Mouse (Mus musculus) forelimb bud, embryonic 11.5 days (tissue): Measurements from ENCODE around the gene Nxnl2.

ENCODE experiments used
- DNase-seq: peaks from one replicate; pipeline ENCODE4 v3.0.0-alpha.2; 2012; ENCODE audit warnings: low read depth, low spot score

Nxnl2 gene

DNA sequence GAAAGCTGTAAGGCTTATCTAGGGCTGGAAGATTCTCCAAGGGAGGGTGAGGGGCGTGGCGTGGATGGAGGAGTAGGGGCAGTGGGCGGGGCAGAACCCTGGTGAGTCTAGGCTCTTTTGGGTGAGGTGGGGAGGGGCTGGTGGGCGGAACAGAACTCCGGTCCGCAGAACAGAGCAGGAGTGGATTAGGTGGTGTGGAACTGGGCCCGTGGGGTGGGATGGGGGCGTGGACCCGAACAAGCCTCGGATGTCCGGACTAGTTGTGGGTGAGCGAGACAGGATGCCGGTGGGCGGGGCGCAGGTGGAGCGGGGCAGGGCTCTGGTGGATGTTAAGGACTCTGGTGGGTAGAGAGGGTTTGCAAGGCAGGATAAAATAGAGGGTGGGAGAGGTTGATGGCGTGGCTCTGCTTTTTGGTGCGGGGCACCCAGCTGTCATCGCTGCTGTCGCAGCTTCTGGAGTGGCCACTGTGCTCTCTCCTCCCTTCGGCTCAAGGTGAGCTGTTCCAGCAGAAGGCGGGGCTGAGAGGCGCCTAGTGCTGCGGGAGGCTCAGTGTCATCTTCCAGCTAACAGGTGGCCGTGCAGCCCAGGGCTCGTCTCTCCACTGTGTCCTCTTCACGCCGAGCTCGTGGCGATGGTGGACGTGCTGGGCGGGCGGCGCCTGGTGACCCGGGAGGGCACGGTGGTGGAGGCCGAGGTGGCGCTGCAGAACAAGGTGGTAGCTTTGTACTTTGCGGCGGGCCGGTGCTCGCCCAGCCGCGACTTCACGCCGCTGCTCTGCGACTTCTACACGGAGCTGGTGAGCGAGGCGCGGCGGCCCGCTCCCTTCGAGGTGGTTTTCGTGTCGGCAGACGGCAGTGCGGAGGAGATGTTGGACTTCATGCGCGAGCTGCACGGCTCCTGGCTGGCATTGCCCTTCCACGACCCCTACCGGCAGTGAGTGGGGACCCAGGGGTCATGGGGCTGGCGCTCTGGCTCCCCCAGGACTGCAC, at the start of gene Nxnl2:
Gene Nxnl2 (plus strand): TSS at position 332 of the 990 bp plus-strand sequence.
- peak; percentile 46 for DNase-seq

DNA sequence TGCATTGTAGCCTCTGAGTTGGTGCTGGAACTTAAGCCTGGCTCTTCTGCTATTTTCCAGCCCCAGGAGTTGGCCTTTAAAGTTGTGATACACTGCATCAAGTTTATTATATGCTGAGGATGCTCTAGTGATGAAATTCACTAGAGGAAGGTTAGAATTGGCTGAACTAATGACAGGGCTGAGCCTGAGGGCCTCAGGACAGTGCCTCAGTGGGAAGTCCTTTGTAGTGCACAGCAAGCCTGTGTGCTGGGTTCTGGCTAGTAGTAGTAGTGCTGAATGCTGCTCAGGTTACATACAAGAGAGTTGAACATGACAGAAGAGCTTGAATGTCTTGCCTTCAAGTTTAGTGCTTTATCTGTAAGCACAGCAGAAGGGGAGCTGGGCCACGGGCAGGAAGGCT, 48.9 kb upstream of the Nxnl2 start:
- DNase-seq: no peak

DNA sequence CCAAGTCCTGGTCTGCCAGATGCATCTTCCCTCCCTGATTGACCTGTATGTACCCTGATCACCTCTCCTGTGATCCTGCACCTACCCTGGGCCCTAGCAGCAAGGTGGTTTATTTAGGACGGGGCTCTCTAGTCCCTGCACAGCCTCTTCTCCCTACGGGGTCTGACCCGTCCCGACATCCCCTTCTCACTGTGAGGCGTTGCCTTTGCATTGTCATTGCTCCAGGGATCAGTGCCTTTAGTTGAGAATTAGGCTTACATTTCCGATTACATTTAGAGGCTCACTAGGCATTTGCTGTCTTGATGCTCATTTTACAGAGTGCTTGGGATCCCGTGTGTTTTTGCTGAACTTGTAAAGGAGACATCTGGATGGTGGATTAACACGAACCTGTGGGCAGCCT, 48.1 kb upstream of the Nxnl2 start:
- DNase-seq: no peak

DNA sequence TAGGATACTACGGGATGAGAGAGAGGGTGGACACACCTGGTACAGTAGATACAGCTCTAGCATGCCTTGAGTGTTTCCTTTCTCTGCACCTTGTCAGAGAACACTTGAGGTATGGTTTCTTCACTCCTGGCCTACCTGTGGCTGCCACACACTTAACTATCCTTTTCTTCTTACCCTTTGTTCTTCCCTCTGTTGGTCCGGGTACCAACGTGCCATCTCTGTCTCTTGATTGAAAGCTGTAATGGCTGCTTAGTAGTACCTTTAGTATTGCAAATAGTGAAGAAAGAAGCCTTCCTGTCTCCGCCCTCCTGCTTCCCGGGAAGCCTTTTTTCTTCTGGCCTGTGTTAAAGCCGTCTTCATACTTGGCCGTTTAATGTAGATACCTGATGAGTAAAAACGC, 45.5 kb upstream of the Nxnl2 start:
- no peak for DNase-seq

DNA sequence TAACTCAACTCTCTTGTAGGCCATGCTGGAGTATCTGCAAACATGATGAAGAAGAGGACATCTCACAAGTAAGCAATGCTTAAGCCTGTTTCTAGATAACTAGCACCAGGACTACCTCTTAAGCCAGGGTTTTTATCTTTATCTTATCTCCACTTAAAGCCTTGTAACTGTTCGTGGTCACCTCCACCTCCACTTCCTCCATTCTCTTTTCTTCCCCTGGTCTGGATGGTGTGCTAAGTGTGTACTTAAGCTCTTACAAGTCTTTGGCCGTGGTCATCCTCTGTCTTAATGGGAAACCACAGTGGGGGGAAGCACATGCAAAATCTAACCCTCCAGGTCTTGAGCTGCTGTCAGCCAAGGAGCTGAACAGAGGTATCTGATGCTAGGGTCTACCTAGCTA, 42.9 kb upstream of the Nxnl2 start:
- DNase-seq: no peak

DNA sequence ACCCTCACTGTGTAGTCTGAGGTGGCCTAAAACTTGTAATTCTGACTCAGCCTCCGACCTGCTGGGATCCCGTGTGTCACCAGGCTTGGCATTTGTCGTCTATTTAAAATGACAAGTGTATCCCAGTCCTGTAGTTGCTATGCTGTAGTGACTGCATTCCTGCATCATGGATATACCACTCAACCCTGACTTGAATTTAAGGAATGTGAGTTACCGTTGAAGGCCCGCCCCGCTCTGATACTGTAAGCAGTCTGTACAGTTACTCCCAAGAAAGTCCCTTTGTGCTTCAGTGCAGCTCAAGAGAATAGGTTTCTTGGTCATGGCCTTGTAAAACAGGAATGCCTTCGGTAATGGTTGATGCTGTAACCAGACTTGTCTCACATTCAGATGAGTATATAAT, 42.4 kb upstream of the Nxnl2 start:
- DNase-seq: no peak

DNA sequence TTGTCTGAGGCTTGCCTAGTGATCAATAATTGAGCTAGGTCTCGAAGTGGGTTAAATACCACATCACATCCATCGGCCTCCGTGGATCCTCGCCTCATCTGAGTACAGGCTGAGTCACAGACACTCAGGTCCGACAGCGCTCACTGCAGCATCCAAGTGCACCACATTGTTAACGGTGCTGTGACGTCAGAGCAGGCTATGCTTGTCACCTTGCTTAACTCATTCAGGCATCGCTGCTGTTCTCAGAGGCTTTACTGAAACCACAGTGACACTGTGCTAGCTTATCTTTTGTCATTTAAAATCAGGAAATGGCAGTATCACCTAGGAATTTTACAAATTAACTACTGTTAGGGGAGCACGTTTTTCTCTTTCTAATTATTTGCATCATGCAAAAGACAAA, 39.6 kb upstream of the Nxnl2 start:
- no peak for DNase-seq

DNA sequence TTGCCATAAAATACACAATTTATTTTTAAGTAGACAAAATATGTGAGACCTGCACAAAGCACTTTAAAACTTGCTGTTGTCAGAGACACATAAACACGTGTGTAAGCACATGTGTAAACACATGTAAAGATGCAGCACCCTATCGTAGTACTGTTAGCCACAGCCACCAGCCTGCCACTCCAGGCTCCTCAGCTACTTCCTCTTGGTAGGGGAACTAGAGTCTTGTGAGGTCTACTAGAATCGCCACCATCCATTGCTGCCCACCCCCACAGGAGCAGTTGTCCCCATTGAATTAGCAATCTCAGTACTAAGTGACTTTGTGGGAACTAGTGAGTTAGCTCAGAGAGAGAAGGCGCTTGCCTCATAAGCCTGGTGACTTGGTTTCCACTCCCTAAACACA, 34.5 kb upstream of the Nxnl2 start:
- no peak for DNase-seq

DNA sequence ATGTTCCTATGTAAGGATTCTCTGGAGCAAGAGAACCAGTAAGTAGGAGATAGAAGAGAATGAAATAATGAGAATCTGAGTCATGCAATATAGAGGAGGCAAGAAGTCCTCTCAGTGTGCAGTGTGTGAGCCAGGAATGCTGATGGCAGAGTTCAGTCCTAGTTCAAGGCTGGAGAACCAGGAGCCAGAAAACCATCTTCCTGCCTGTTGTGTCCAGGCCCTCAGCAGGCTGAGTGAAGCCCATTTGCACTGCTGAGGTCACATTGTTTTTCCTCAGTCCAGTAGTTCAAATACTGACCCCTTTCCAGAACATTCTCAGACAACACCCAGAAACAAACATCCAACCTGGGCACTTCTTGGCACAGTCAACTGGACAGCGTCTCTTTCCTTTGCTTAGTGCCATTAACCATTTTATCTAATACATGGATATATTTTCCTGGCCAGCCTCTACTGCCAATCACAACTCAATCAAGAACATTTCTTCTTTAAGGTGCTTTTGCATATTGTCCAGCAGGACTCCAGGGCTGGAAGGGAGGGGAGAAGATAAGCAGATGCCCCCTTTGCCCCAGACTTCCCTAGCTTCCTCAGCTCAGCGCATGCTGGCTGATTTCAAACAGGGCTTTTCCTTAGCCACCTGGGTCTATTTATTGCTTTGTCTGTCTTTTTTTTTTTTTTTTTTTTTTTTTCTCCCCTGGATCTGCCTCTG, 33.7 kb upstream of the Nxnl2 start:
- DNase-seq: no peak

DNA sequence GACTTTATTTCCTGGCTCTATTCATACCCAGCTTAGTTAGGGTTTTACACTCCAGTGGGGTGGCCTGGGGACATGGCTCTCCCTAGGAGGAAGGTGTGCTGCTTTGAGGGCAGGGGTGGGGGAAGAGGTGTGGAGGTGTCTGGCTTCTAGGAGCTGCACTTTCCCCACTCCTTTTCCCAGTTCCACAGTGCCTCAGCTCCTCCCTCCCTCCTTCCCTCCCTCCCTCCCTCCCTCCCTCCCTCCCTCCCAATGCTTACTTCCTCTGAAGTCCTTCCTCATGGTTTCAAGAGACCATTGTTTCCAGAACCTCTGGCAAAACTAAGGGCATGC, 33.2 kb upstream of the Nxnl2 start:
- peak; percentile 33 for DNase-seq

DNA sequence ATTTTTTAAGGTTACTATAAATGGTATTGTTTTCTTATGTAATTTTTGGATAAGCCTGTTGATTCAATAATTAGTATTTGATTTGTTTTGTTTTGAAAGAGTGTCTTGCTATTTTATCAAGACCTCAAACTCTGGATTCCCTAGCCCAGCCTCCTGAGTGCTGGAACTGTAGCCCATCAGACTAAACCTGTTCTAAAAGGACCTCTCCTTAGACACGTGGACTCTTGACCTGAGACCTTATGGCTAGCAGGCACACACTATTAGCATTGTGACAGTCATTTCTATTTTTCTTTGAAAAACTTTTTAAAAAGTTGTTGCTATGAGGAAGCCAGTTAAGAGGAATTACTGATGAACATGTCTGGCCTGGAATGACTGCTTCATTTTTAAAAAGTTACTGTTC, 23.7 kb upstream of the Nxnl2 start:
- DNase-seq: no peak

DNA sequence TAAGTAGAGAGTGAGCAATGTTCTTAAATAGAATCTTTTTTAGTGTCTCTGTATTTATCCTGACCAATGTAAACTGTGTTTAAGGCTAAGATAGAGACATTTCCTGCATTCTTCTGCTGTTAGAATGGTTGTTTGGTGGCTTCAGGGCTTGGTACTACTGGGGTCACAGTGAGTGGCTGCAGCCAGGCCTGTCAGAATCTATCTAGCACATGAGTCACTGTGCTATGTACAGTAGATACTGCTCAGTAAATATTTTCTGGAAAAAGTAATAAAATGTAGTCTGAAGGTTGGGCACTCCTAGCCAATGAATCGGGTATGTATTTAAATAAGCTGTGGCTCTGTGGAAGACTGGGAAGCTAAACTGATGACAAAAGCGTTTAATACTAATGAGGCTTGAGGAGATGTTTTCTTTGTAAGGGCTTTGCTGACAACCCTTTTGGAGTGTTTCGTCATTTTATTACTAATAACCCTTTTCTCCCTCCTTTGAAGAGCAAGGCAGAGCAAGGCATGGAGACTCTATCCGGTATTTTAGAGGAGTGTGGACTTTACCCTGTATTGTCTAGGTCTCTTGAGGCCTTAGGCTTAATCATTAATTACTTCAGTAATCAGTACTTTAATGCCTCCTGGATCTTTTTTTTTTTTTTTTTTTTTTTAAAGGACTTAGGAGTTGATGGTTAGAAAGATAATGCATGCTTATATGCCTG, 17.7 kb upstream of the Nxnl2 start:
- no peak for DNase-seq

DNA sequence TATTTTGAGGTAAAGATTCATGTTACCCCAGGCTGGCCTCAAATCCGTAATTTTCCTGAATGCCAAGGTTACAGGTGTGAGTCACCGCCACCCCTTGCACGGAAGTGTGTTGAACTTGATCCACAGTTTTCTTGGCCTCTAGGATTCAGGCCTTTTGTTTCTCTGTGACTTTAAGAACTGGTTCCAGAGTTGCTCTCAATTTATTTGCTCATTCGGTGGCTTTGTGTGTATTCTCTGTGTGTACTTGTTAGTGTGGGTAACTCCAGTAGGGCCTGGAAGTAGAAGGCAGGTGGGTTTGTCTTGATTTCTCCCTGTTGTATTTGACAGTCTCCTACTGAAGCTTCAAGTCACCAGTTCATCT, 17.2 kb upstream of the Nxnl2 start:
- DNase-seq: no peak

DNA sequence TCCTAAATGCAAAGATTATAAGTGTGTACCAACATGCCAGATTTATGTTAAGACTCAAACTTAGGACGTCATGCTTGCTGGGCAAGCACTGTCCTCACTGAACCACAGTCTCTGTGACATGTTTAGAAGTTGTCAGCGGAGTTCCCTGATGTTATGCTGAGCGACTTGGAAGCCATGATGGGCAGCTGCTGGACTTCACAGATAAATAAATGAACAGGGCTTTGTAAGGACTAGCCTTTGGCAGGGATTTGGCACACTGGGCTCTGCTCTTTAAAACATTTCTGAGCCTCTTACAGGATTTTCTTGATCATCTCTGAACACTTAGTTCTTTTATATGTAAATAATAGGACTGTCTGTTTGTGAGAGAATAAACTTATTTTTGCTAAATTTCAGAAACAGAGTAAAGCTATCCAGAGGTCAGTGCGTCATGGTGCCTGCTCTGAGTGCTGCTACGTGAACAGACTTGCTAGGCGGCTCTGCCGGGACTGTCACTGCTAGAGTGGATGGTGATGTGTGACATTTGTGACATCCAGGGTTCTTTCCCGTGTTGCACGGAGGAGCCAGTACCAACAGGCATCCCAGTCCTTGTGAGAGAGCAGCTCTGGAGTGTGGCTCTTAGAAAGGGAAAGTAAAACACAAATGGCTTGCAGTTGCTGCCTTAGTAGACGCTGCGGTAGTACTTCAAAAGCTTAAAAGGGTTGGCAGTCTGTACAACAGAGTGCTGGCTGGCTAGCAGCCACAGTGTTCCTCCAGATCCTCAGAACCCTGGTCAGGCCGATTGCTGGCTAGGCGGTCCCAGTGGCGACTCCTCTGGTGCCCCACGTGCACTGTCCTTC, 15.4 kb upstream of the Nxnl2 start:
- DNase-seq: no peak

DNA sequence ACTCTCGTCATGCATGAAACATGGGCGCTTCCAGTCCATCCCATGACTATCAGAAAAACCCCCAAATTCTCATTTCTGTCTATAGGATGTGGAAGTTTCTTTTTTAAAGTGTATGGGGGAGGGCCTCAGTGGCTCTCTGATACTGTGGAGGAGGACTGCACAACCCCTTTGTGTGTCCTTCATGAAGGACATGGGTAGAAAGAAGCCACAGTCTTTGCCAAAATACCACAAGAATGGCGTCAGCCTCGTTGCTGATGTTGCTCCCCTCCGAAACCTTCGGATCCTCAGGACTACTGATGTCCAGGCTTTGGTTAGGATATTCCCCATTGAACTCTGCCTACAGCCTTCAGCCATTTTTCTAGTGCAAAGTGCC, 14.8 kb upstream of the Nxnl2 start:
- DNase-seq: no peak

DNA sequence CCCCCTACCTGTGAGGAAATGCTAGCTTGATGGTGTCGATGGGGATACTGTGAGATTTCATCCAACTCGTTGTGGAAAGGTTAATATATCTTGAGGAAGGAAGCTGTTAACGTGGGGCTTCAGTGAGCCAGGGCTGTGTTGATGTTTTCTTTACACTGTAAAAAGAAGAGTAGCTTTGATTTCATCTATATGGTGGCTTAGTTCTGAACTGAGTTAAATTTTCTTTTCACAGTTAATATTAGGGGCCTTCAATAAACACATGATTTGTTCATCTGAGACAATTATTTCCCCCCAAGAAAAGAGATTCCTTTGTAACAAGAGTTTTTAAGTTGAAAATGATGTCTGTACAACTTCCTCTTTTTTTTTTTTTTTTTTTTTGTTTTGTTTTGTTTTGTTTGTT, 13.5 kb upstream of the Nxnl2 start:
- no peak for DNase-seq

DNA sequence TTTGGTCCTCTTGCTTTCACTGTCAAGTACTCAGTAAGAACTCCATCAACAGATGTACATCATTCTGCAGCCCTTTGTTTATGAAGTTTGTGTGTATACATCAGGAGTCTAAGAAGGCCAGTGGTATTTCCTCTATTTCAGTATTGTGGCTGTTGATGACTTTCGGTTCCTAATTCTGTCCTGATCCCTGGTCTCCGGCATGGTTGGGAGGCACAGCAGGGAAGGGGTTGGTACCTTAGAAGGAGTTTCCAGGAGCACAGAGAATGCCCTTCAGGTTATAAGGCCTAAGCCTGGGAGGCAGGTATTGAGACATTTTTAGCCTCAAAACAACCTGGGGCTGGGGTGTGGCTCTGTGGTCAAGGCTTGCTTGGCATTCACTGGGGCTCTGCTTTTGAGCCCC, 9.2 kb upstream of the Nxnl2 start:
- DNase-seq: no peak

DNA sequence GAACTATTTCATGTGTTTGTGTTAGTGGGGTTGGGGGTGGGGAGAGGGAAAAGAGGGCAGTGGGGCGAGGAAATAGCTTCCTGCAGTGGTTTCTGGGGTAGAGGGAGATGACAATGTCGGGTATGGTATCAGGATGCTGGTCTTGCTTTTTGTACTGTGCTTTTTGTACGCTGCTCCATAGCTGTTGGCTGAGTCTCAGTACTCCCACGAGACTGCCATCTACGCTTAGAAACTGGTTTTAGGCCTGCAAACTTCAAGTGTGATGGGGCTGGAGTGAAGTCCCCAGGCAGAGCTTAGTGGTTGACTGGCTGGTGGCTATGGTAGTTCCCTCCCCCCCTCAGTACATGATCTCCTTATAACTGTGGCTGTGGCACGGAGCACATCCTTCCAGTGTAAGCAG, 8.6 kb upstream of the Nxnl2 start:
- DNase-seq: no peak

DNA sequence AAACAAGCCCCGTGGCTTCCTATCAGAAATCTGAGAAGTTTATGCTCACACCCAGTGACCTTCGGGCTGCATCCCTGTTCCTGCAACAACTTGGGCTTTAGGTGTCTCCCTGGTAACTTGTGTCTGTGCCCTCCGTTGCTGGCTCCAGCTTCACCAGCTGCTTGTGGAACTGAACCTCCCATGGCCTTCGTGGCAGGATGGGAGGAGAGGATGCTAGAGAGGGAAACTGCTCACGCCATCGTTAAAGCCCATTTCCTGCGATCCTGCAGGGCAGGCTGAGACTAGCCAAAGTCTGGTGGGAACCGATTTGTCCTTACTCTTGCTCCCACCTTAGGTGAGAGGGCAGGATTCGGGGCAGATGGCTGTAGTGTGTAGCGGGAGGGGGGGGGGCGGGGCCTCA, 4.1 kb upstream of the Nxnl2 start:
- DNase-seq: no peak

DNA sequence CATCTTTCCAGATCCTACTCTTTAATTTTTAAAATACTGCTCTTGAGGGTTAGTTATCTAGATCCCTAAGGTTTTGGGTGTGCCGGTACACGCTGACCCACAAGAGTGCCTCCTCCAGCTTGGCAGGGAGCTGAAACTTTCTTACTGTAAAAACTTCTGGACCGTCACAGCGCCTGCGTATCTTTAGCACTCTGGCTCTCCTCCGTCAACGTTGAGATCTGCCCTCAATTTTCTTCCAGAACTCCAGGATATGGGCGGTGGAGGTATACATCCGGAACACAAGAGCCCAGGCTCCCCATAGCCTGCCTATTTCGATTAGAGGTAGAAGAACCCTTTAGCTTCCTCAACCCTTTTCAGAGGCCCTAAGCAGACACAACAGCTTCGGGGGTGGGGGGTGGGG, 607 bp upstream of the Nxnl2 start:
- DNase-seq: no peak

DNA sequence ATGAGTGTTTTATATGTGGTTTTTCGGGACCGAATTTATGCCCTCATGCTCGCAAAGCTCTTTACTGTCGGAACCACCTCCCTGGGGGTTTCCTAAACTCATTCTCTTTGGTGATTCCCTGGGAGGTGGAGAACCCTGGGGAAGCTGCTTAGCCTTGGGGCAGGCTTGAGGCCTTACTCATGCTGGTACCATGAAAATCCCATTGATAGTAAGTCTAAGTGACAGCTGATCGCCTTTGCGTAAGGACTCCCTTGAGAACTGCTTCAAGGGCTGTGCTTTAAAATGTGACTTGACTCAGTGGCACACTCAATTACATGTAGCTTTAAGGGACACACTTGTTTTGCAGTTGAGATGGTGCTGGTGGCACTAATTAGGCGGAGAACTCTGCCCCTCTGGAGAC, 1.8 kb downstream of the Nxnl2 start:
- DNase-seq: no peak

DNA sequence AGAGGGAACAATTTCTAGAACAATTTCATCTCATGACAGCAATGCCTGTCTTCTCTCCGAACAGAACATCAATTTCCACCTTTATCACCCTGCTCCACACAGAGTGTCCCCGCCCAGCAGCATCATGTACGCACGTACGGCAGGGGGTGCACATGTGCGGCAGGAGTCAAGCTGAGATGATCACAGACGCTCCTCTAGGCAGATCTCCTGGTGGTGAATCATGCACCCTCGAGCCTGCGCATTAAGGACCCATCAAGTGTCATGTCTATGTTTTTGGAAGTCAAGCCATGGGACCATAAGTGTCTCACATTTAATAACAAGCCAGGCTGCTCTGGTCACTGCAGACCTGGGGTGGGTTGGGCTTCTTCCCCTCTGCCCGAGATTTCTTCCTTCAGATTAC, 8.1 kb downstream of the Nxnl2 start:
- DNase-seq: no peak
